Mouse (Mus musculus) neural tube, embryonic 12.5 days (tissue): ENCODE data around the gene Arhgap19. TPM values are rescaled to one million over a fixed set of nuclear protein-coding genes. Genes with fewer than 3 reads are reported as not detected.

Source experiments
- ATAC-seq: fragments of 200-750 bp; cut with Nextera tagmentation; 2 replicates; pipeline ENCODE4 v1.8.0; 2017; ENCODE audit warnings: low read depth, mild to moderate bottlenecking, moderate TSS enrichment, moderate library complexity; ENCODE audit not compliant: low FRiP score
- H3K27ac ChIP-seq: fragments of 300-500 bp; sonication (generic); 2 replicates; pipeline ENCODE4 v1.5.1; 2016
- H3K27me3 ChIP-seq: fragments of 300-500 bp; sonication (generic); replicated peaks from 2 replicates; pipeline ENCODE4 v1.6.1; 2016; ENCODE audit warnings: mild to moderate bottlenecking
- H3K36me3 ChIP-seq: fragments of 300-500 bp; sonication (generic); 2 replicates; pipeline ENCODE4 v1.6.1; 2016; ENCODE audit warnings: mild to moderate bottlenecking
- H3K4me1 ChIP-seq: fragments of 300-500 bp; sonication (generic); 2 replicates; pipeline ENCODE4 v1.6.1; 2016
- H3K4me2 ChIP-seq: fragments of 300-500 bp; sonication (generic); replicated peaks from 2 replicates; pipeline ENCODE4 v1.6.1; 2016; ENCODE audit warnings: mild to moderate bottlenecking
- H3K4me3 ChIP-seq: fragments of 300-500 bp; sonication (generic); 2 replicates; pipeline ENCODE4 v1.5.1; 2016
- H3K9ac ChIP-seq: fragments of 300-500 bp; sonication (generic); 2 replicates; pipeline ENCODE4 v1.6.1; 2016; ENCODE audit warnings: mild to moderate bottlenecking
- H3K9me3 ChIP-seq: fragments of 300-500 bp; sonication (generic); 2 replicates; pipeline ENCODE4 v1.6.1; 2016; ENCODE audit warnings: mild to moderate bottlenecking
- WGBS: fragments of 180-500 bp; shearing (Covaris S2); methylation state at CpG from one replicate; pipeline ENCODE4 v1.1.7; 2016; 5-methylcytosine and 5-hydroxymethylcytosine counted together
- polyA plus RNA-seq: library from polyadenylated mRNA; unstranded; fragments of >200 nt; fragmentation: Nextera tagmentation; extraction: Ambion mirVana; gene quantifications from 2 replicates; pipeline ENCODE4 v1.2.1, GENCODE M21; 2016

Gene Arhgap19
- polyA plus RNA-seq, 1 experiment from 2014 or later = 21.2 TPM

- Histone ChIP-seq H3K4me1 (peaks cover 6% of the 10 kb centered on the region), H3K4me2 (no peak overlapping the region), H3K36me3 (no peaks in the 10 kb centered on the region), H3K9ac (no peak overlapping the region), H3K27me3 (no peaks in the 10 kb centered on the region; the same call in 1 of the 2 replicates), H3K9me3 (no peaks in the 10 kb centered on the region), H3K4me3 (no peak overlapping the region), H3K27ac (no peak overlapping the region)
- 81% methylated on average over 7 of the region's 7 CpGs for WGBS
- ATAC-seq = no peak
Observed at GRCm38 (mm10) chr19:41841105-41841750, 39.4 kb upstream of the Arhgap19 start.

DNA sequence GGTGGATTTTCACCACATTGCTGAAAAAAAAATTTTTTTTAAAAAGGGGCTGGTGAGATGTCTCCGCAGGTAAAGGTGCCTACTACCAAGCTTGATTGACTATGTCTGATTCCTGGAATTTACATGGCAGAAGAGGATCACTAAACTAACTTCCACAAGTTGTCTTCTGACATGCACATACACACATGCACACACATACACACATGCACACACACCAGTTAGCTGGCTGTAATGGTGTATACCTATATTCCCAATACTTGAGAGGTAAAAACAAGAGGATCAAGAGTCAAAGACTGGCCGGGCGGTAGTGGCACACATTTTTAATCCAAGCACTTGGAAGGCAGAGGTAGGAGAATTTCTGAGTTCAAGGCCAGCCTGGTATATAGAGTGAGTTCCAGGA is 37.8 kb upstream of the Arhgap19 start:
- Histone ChIP-seq H3K4me3 (no peak overlapping the region), H3K27me3 (no peaks in the 10 kb centered on the region; the same call in 1 of the 2 replicates), H3K9me3 (no peaks in the 10 kb centered on the region), H3K36me3 (no peaks in the 10 kb centered on the region), H3K27ac (no peak overlapping the region), H3K4me1 (0 out of 2 replicates have a peak, but pooled peaks cover 5% of the 10 kb centered on the region), H3K9ac (no peak overlapping the region), H3K4me2 (no peak overlapping the region)
- no peak for ATAC-seq
- WGBS = 96% methylated on average over 3 of the region's 3 CpGs

GRCm38 (mm10) chr19:41838808-41839207 is 37.0 kb upstream of the Arhgap19 start:
- no peak for ATAC-seq
- H3K4me2 ChIP-seq = no peak overlapping the region
- 0 out of 2 replicates have a peak, but pooled peaks cover 5% of the 10 kb centered on the region for H3K4me1 ChIP-seq
- H3K36me3 ChIP-seq = no peaks in the 10 kb centered on the region
- WGBS = 59% methylated on average over 6 of the region's 6 CpGs
- H3K27ac ChIP-seq = no peak overlapping the region
- no peaks in the 10 kb centered on the region; the same call in 1 of the 2 replicates for H3K27me3 ChIP-seq
- no peak overlapping the region for H3K4me3 ChIP-seq
- no peak overlapping the region for H3K9ac ChIP-seq
- H3K9me3 ChIP-seq = no peaks in the 10 kb centered on the region

- 77% methylated on average over 4 of the region's 4 CpGs for WGBS
- peaks cover 5% of the 10 kb centered on the region; the same call in 1 of the 2 replicates for H3K4me1 ChIP-seq
Observed at GRCm38 (mm10) chr19:41837917-41838261, 36.0 kb upstream of the Arhgap19 start.

DNA sequence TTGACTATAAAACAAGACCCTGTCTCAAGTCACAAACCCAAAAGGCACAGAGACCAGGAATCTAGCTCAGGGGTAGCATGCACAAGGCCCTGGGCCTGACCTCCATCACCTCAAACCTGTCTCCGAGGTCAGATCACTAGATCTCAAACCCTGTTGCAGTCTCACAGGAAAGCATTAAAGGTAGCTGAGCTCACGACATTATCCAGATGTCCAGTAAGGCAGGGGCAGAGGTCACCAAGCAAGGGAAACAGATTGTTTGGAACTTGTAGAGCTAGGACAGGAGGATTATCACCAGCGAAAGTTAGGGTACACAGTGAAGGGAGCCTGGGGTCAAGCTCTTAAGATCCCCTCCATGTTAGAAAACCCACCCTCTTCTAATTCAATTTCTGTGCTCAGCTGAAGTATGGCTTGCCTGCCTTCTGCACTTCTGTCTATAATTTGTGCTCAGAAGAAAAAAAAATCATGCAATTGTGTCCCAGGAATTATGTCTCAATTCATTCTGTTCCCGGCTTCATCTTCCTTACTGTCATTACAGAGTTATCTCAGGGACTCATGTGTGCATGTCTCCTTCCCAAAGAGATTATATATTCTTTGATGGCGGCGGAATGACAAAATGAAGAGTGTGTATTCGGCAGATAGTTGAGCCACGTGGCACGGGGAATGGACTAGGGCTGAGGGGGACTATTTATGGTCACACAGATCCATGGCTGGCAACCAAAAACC is 35.5 kb upstream of the Arhgap19 start:
- Histone ChIP-seq H3K4me3 (no peak overlapping the region), H3K36me3 (no peaks in the 10 kb centered on the region), H3K4me1 (peaks cover 9% of the 10 kb centered on the region), H3K9me3 (no peaks in the 10 kb centered on the region), H3K27ac (no peak overlapping the region), H3K9ac (no peak overlapping the region), H3K4me2 (no peak overlapping the region), H3K27me3 (no peaks in the 10 kb centered on the region; the same call in 1 of the 2 replicates)
- no peak for ATAC-seq
- 76% methylated on average over 9 of the region's 9 CpGs for WGBS

More at GRCm38 (mm10) chr19:41837917-41838261, 36.0 kb upstream of the Arhgap19 start:
- no peak overlapping the region for H3K4me2 ChIP-seq
- no peak overlapping the region for H3K4me3 ChIP-seq
- no peaks in the 10 kb centered on the region for H3K36me3 ChIP-seq
- no peak for ATAC-seq
- H3K27ac ChIP-seq = no peak overlapping the region
- no peak overlapping the region for H3K9ac ChIP-seq
- no peaks in the 10 kb centered on the region for H3K9me3 ChIP-seq
- H3K27me3 ChIP-seq = no peaks in the 10 kb centered on the region; the same call in 1 of the 2 replicates

DNA sequence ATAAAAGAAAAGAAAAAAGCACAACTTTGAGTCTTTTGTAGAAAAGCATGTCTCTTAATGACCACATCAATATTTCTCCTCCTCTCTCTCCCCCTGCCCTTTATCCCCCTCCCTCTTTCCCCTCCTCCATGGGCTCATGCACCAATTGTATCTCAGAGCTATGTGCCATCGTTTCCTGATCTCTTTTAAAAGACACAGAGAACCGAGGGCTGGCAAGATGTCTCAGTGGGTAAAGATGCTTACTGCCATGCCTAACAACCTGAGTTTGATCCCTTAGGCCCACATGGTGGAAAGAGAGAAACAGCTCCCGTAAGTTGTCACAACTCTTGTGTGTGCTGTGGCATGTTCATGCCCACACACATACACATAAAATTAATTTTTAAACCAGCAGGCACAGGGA is 34.9 kb upstream of the Arhgap19 start:
- Histone ChIP-seq H3K9ac (no peak overlapping the region), H3K4me2 (no peak overlapping the region), H3K4me1 (peaks cover 15% of the 10 kb centered on the region), H3K27ac (no peak overlapping the region), H3K27me3 (peaks cover 4% of the 10 kb centered on the region; the same call in 1 of the 2 replicates), H3K36me3 (no peaks in the 10 kb centered on the region), H3K4me3 (no peak overlapping the region), H3K9me3 (no peaks in the 10 kb centered on the region)
- ATAC-seq = no peak
- 53% methylated on average over 3 of the region's 3 CpGs for WGBS

- WGBS = under 1% methylated on average over 6 of the region's 6 CpGs
Observed at GRCm38 (mm10) chr19:41835816-41836215, 34.0 kb upstream of the Arhgap19 start.

DNA sequence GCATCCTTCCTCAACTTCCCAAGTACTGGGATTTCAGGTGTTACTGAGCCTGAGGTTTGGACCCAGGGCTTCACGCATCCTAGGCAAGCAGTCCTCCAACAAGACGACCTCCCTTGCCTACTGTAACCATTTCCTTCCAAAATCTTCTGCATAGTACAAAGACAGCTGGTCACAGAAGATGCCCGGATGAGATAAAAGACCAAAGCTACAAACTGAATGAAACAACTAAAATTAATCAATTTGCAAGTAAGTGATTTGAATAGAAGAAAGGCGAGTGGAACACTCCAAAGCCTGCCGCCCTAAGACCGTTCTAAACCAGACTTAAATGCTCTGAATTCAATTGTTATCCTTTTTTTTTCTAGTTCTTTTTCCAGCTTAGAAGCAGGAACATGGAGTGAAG is 33.6 kb upstream of the Arhgap19 start:
- H3K27me3 ChIP-seq = peaks cover 5% of the 10 kb centered on the region; the same call in 1 of the 2 replicates
- peaks cover 21% of the 10 kb centered on the region for H3K4me1 ChIP-seq
- WGBS = 51% methylated on average over 6 of the region's 6 CpGs
- ATAC-seq = no peak
- no peaks in the 10 kb centered on the region for H3K9me3 ChIP-seq
- H3K4me2 ChIP-seq = no peak overlapping the region; the same call in 1 of the 2 replicates
- H3K36me3 ChIP-seq = no peaks in the 10 kb centered on the region
- no peak overlapping the region for H3K27ac ChIP-seq
- no peak overlapping the region for H3K9ac ChIP-seq
- H3K4me3 ChIP-seq = no peak overlapping the region

More at GRCm38 (mm10) chr19:41835816-41836215, 34.0 kb upstream of the Arhgap19 start:
- Histone ChIP-seq H3K27ac (no peak overlapping the region), H3K36me3 (no peaks in the 10 kb centered on the region), H3K27me3 (peaks cover 5% of the 10 kb centered on the region; the same call in 1 of the 2 replicates), H3K9ac (no peak overlapping the region), H3K4me1 (peaks cover 21% of the 10 kb centered on the region), H3K4me3 (no peak overlapping the region), H3K9me3 (no peaks in the 10 kb centered on the region), H3K4me2 (peak overlapping the region; percentile 30)
- no peak for ATAC-seq

DNA sequence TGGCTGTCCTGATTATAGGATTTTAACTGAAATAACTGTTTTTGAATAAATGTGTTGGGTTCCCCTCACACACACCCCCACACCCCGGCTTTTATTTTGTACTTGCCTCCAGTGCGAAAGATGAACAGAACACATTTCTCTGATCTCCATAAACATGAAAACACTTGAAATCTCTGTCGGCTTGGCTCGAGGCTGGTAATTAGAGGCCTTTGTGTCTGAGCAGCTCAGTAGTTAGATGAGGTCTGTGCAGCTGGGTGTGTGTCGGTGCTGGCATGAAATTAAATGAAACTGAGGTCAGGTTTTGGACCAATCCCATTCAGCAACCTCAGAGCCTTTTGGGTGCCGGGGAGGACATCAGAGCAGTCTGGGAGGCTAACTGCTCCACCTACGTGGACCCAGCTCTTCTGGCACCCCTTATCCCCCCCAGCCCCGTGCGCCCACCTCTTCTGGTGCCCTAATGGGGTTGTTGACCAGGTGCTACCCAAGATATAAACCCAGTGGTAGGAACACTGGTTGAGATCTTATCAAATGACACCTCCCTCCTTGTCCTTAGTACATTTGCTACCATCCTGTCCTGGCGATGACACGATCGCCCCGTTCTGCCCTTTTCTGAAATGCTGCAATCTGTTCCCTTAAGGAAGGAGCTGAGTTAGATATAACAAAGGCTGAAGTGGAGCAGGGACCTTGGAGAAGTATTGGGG is 30.8 kb upstream of the Arhgap19 start:
- H3K27ac ChIP-seq = no peak overlapping the region
- H3K27me3 ChIP-seq = peaks cover 5% of the 10 kb centered on the region; the same call in 1 of the 2 replicates
- no peaks in the 10 kb centered on the region for H3K36me3 ChIP-seq
- ATAC-seq = no peak
- H3K9ac ChIP-seq = peak overlapping the region; percentile 33; the same call in 1 of the 2 replicates
- peak overlapping the region; percentile 97 for H3K4me2 ChIP-seq
- H3K4me1 ChIP-seq = peaks cover 21% of the 10 kb centered on the region
- no peak overlapping the region for H3K4me3 ChIP-seq
- no peaks in the 10 kb centered on the region for H3K9me3 ChIP-seq
- WGBS = 65% methylated on average over 13 of the region's 13 CpGs

DNA sequence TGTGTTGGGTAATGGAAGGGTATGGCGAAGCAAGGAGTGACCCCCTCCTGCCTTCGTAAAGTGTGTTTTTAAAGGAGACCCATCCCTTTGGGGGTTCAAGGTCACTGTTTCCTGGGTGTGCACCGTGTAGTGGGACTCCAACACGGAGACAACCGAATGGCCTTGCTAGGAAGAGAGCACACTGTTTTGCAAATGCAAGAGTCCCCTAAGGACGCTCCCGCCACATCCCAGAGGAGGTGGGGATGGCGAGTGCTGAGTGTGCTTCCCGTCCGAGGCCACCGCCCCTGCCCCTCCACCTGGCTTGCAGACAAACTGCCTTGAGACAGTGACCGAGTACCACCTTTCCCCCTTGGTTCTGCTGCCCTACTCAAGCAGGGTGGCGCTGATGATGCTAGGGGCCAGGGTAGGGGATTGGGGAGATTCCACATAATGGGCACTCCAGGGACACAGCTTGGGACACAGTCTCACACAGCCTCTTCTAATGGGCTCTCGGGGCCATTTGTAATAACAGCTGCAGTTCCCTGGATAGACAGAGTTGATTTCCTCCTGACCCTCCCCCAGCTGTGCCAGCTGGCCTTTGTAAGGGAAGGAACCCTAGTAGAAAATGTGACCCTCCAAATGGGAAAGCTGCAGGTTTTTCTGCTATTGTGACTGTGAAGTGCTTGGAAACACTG is 30.0 kb upstream of the Arhgap19 start:
- no peak overlapping the region for H3K27ac ChIP-seq

GRCm38 (mm10) chr19:41831101-41831570 is 29.3 kb upstream of the Arhgap19 start:
- peak overlapping the region; percentile 78 for H3K4me3 ChIP-seq
- H3K4me2 ChIP-seq = peak overlapping the region; percentile 97
- no peaks in the 10 kb centered on the region for H3K9me3 ChIP-seq
- H3K27me3 ChIP-seq = peaks cover 5% of the 10 kb centered on the region; the same call in 1 of the 2 replicates
- ATAC-seq = no peak
- 0 out of 2 replicates have a peak overlapping the region, but pooled peaks have one; percentile 81 for H3K27ac ChIP-seq
- peaks cover 21% of the 10 kb centered on the region for H3K4me1 ChIP-seq
- no peaks in the 10 kb centered on the region for H3K36me3 ChIP-seq
- peak overlapping the region; percentile 90 for H3K9ac ChIP-seq
- WGBS = 1% methylated on average over 19 of the region's 19 CpGs

More for the DNA sequence above, 30.0 kb upstream of the Arhgap19 start:
- H3K27me3 ChIP-seq = peaks cover 5% of the 10 kb centered on the region; the same call in 1 of the 2 replicates
- WGBS = 3% methylated on average over 14 of the region's 14 CpGs
- H3K9ac ChIP-seq = peak overlapping the region; percentile 33; the same call in 1 of the 2 replicates
- H3K4me3 ChIP-seq = peak overlapping the region; percentile 78
- peak overlapping the region; percentile 97 for H3K4me2 ChIP-seq
- no peaks in the 10 kb centered on the region for H3K9me3 ChIP-seq
- peaks cover 21% of the 10 kb centered on the region for H3K4me1 ChIP-seq
- ATAC-seq = no peak
- no peaks in the 10 kb centered on the region for H3K36me3 ChIP-seq
